Mouse (Mus musculus): ENCODE data around the gene Stxbp1. TPM values are rescaled to one million over a fixed set of nuclear protein-coding genes. Genes with fewer than 3 reads are reported as not detected.

The Stxbp1 gene
- polyA plus RNA-seq, 1 experiment from 2014 or later: 28.7 TPM

- Histone ChIP-seq H3K27ac (replicated peaks in 1 of 2; ENCODE audit: control insufficient read depth in 1 of 2, insufficient read depth in 1 of 2, low read depth in 2 of 2, low read length in 2 of 2) (peak overlapping the region in 1 of 2 experiments; percentile 96; a peak in 1 of 4 replicates), H3K4me3 (ENCODE audit: control insufficient read depth in 1 of 2, insufficient read depth in 1 of 2, low read depth in 1 of 2, low read length in 2 of 2) (peak overlapping the region; percentile 81 to 85), H3K4me1 (ENCODE audit: control insufficient read depth in 2 of 2, insufficient read depth in 2 of 2, low read length in 2 of 2) (peaks cover 57 to 76% of the 10 kb centered on the region in 2 experiments), H3K9me3 (ENCODE audit: control insufficient read depth, low read length) (no peaks in the 10 kb centered on the region), H3K9ac (ENCODE audit: low read length) (peak overlapping the region; percentile 98), H3K4me2 (ENCODE audit: low read length) (peak overlapping the region; percentile 88), H3K27me3 (ENCODE audit: control insufficient read depth, insufficient read depth, low read length) (no peaks in the 10 kb centered on the region), H3K36me3 (ENCODE audit: control insufficient read depth, insufficient read depth, low read length) (peaks cover 12% of the 10 kb centered on the region; the same call in 1 of the 2 replicates)
- no peak for ATAC-seq (ENCODE audit: insufficient number of reproducible peaks, insufficient read depth, low FRiP score, low read depth)
- WGBS: 62% methylated on average over 3 of the region's 3 CpGs
These were observed 31.4 kb upstream of the Stxbp1 start for GRCm38 (mm10) chr2:32878396-32878795.

- 36% methylated on average over 6 of the region's 6 CpGs for WGBS
- Histone ChIP-seq H3K36me3 (ENCODE audit: control insufficient read depth, insufficient read depth, low read length) (peaks cover 12% of the 10 kb centered on the region; the same call in 1 of the 2 replicates), H3K4me3 (ENCODE audit: control insufficient read depth in 1 of 2, insufficient read depth in 1 of 2, low read depth in 1 of 2, low read length in 2 of 2) (peak overlapping the region; percentile 81 to 85), H3K27me3 (ENCODE audit: control insufficient read depth, insufficient read depth, low read length) (no peaks in the 10 kb centered on the region), H3K9ac (ENCODE audit: low read length) (peak overlapping the region; percentile 98), H3K27ac (replicated peaks in 1 of 2; ENCODE audit: control insufficient read depth in 1 of 2, insufficient read depth in 1 of 2, low read depth in 2 of 2, low read length in 2 of 2) (peak overlapping the region; percentile 40 to 96; a peak in 3 of 4 replicates), H3K9me3 (ENCODE audit: control insufficient read depth, low read length) (no peaks in the 10 kb centered on the region), H3K4me1 (ENCODE audit: control insufficient read depth in 2 of 2, insufficient read depth in 2 of 2, low read length in 2 of 2) (peaks cover 54 to 71% of the 10 kb centered on the region in 2 experiments), H3K4me2 (ENCODE audit: low read length) (peak overlapping the region; percentile 88)
- no peak for ATAC-seq (ENCODE audit: insufficient number of reproducible peaks, insufficient read depth, low FRiP score, low read depth)
These were observed 30.8 kb upstream of the Stxbp1 start for GRCm38 (mm10) chr2:32877761-32878393.

GRCm38 (mm10) chr2:32877303-32877702 lies 30.3 kb upstream of the Stxbp1 start:
- Histone ChIP-seq H3K4me2 (ENCODE audit: low read length) (peak overlapping the region; percentile 88), H3K36me3 (ENCODE audit: control insufficient read depth, insufficient read depth, low read length) (peaks cover 12% of the 10 kb centered on the region; the same call in 1 of the 2 replicates), H3K9ac (ENCODE audit: low read length) (peak overlapping the region; percentile 98), H3K27me3 (ENCODE audit: control insufficient read depth, insufficient read depth, low read length) (no peaks in the 10 kb centered on the region), H3K9me3 (ENCODE audit: control insufficient read depth, low read length) (no peaks in the 10 kb centered on the region), H3K27ac (replicated peaks in 1 of 2; ENCODE audit: control insufficient read depth in 1 of 2, insufficient read depth in 1 of 2, low read depth in 2 of 2, low read length in 2 of 2) (peak overlapping the region; percentile 40 to 96), H3K4me3 (ENCODE audit: control insufficient read depth in 1 of 2, insufficient read depth in 1 of 2, low read depth in 1 of 2, low read length in 2 of 2) (peak overlapping the region; percentile 81 to 85), H3K4me1 (ENCODE audit: control insufficient read depth in 2 of 2, insufficient read depth in 2 of 2, low read length in 2 of 2) (peaks cover 50 to 65% of the 10 kb centered on the region in 2 experiments)
- ATAC-seq (ENCODE audit: insufficient number of reproducible peaks, insufficient read depth, low FRiP score, low read depth): no peak
- 13% methylated on average over 5 of the region's 5 CpGs for WGBS

GRCm38 (mm10) chr2:32876490-32877302 lies 29.7 kb upstream of the Stxbp1 start:
- WGBS: 3% methylated on average over 20 of the region's 20 CpGs
- H3K27me3 ChIP-seq (ENCODE audit: control insufficient read depth, insufficient read depth, low read length): no peaks in the 10 kb centered on the region
- H3K4me2 ChIP-seq (ENCODE audit: low read length): peak overlapping the region; percentile 88
- peak overlapping the region; percentile 81 to 85 for H3K4me3 ChIP-seq (ENCODE audit: control insufficient read depth in 1 of 2, insufficient read depth in 1 of 2, low read depth in 1 of 2, low read length in 2 of 2)
- peak overlapping the region; percentile 98 for H3K9ac ChIP-seq (ENCODE audit: low read length)
- ATAC-seq (ENCODE audit: insufficient number of reproducible peaks, insufficient read depth, low FRiP score, low read depth): peak; percentile 0; the same call in 1 of the 2 replicates
- H3K4me1 ChIP-seq (ENCODE audit: control insufficient read depth in 2 of 2, insufficient read depth in 2 of 2, low read length in 2 of 2): peaks cover 46 to 59% of the 10 kb centered on the region in 2 experiments
- peaks cover 12% of the 10 kb centered on the region; the same call in 1 of the 2 replicates for H3K36me3 ChIP-seq (ENCODE audit: control insufficient read depth, insufficient read depth, low read length)
- H3K9me3 ChIP-seq (ENCODE audit: control insufficient read depth, low read length): no peaks in the 10 kb centered on the region
- H3K27ac ChIP-seq (replicated peaks in 1 of 2; ENCODE audit: control insufficient read depth in 1 of 2, insufficient read depth in 1 of 2, low read depth in 2 of 2, low read length in 2 of 2): peak overlapping the region; percentile 40 to 96

- ATAC-seq (ENCODE audit: insufficient number of reproducible peaks, insufficient read depth, low FRiP score, low read depth): peak; percentile 88
- Histone ChIP-seq H3K4me1 (ENCODE audit: control insufficient read depth in 2 of 2, insufficient read depth in 2 of 2, low read length in 2 of 2) (peaks cover 37 to 51% of the 10 kb centered on the region in 2 experiments), H3K36me3 (ENCODE audit: control insufficient read depth, insufficient read depth, low read length) (peaks cover 7% of the 10 kb centered on the region; the same call in 1 of the 2 replicates), H3K9ac (ENCODE audit: low read length) (peak within 1 kb of the TSS; percentile 98), H3K27ac (replicated peaks in 1 of 2; ENCODE audit: control insufficient read depth in 1 of 2, insufficient read depth in 1 of 2, low read depth in 2 of 2, low read length in 2 of 2) (peak within 1 kb of the TSS; percentile 85 to 96), H3K4me3 (ENCODE audit: control insufficient read depth in 1 of 2, insufficient read depth in 1 of 2, low read depth in 1 of 2, low read length in 2 of 2) (peak within 1 kb of the TSS; percentile 81 to 85), H3K27me3 (ENCODE audit: control insufficient read depth, insufficient read depth, low read length) (no peaks in the 10 kb centered on the region), H3K9me3 (ENCODE audit: control insufficient read depth, low read length) (no peaks in the 10 kb centered on the region), H3K4me2 (ENCODE audit: low read length) (peak within 1 kb of the TSS; percentile 88)
- WGBS: under 1% methylated on average over 68 of the region's 68 CpGs
These were observed 28.8 kb upstream of the Stxbp1 start, which contains the start of gene Fam129b for GRCm38 (mm10) chr2:32875675-32876489. TSS of gene Fam129b (plus strand) at chr2:32876114.

- Histone ChIP-seq H3K27ac (replicated peaks in 1 of 2; ENCODE audit: control insufficient read depth in 1 of 2, insufficient read depth in 1 of 2, low read depth in 2 of 2, low read length in 2 of 2) (peak overlapping the region; percentile 85 to 96), H3K4me1 (ENCODE audit: control insufficient read depth in 2 of 2, insufficient read depth in 2 of 2, low read length in 2 of 2) (peaks cover 30 to 47% of the 10 kb centered on the region in 2 experiments), H3K9me3 (ENCODE audit: control insufficient read depth, low read length) (no peaks in the 10 kb centered on the region), H3K27me3 (ENCODE audit: control insufficient read depth, insufficient read depth, low read length) (no peaks in the 10 kb centered on the region), H3K4me3 (ENCODE audit: control insufficient read depth in 1 of 2, insufficient read depth in 1 of 2, low read depth in 1 of 2, low read length in 2 of 2) (peak overlapping the region; percentile 81 to 85), H3K36me3 (ENCODE audit: control insufficient read depth, insufficient read depth, low read length) (peaks cover 5% of the 10 kb centered on the region; the same call in 1 of the 2 replicates), H3K9ac (ENCODE audit: low read length) (peak overlapping the region; percentile 98), H3K4me2 (ENCODE audit: low read length) (peak overlapping the region; percentile 88)
- peak; percentile 7; the same call in 1 of the 2 replicates for ATAC-seq (ENCODE audit: insufficient number of reproducible peaks, insufficient read depth, low FRiP score, low read depth)
- WGBS: 5% methylated on average over 15 of the region's 15 CpGs
These were observed 28.1 kb upstream of the Stxbp1 start for GRCm38 (mm10) chr2:32874951-32875674.

Measured in heart, embryonic 14.5 days (tissue).